Mouse (Mus musculus) lung, postnatal 14 days (tissue): Measurements from ENCODE around the gene Metap2.
"Not testable (repeated sequence)": the region's sequence is repeated elsewhere in the genome, so short reads cannot be mapped to it uniquely, and the experiment has no call there.

Source experiments
- DNase-seq: peaks from one replicate; pipeline ENCODE4 v3.0.0; 2021

The Metap2 gene

GRCm38 (mm10) chr10:93834394-93834745 lies 62.5 kb downstream of the Metap2 start:
- DNase-seq = no peak

- peak; percentile 66 for DNase-seq
These were observed 63.0 kb downstream of the Metap2 start for GRCm38 (mm10) chr10:93833699-93834393.

DNA sequence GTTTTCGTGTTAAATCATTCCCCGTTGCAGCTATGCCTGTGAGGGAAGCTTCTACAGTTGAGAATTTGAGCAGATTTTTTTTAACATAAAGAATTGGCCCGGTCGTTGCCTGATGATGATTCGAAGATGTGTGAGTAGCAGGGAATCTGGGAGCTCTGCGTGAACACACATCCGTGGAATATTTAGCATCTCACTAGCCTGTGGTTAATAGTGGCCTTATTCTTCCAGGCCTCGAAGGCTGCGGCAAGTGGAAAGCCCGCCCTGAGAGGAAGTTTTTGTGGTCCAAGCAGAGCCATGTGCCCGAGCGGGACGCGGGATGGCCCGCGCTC lies 63.6 kb downstream of the Metap2 start:
- DNase-seq = no peak

GRCm38 (mm10) chr10:93832811-93833210 lies 64.1 kb downstream of the Metap2 start:
- DNase-seq = no peak

DNA sequence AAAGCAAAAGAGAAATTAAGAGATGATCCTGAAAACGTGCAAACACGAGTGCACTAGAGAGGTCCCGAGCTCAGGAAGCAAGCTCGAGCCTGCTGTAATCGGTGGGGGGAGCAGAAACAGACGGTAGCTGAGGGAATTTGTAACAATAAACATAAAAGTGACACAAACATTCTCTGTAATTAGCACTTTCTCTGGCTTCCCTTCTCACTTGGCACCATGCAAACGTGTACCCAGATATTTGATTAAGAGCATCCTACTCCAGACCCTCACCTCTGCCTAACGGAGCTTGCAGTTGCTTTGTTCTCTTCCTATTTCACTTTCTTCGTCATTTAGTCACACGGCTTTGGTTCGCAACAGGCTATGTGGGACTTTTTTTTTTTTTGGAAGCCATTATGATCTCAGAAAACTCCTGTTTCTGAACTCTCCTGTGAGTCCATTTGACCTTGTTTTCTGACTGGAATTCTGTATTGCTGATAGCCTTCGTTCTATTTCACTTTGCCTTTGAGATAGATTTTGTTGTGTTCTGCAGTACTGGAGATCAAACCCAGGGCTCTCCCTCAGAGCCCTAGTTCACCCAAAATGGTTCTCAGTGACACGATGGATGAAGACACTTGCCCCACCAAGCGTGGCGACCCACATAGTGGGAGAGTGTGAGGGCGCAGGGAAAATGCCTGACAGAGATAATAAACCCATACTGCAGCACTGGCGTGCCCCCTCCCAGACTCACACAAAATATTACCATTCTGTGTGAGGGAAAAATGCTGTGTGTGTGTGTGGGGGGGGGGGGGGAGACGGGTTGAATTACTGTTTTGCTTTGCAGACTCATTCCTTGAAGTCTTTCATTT lies 64.9 kb downstream of the Metap2 start:
- DNase-seq = no peak

- DNase-seq = no peak
These were observed 65.8 kb downstream of the Metap2 start, which contains the start of gene Usp44 for GRCm38 (mm10) chr10:93830931-93831729. TSS of gene Usp44 (plus strand) at chr10:93831555.

- no peak for DNase-seq
These were observed 66.7 kb downstream of the Metap2 start for GRCm38 (mm10) chr10:93829898-93830831.

- DNase-seq = peak; percentile 82
These were observed 78.2 kb downstream of the Metap2 start for GRCm38 (mm10) chr10:93818661-93819060.

DNA sequence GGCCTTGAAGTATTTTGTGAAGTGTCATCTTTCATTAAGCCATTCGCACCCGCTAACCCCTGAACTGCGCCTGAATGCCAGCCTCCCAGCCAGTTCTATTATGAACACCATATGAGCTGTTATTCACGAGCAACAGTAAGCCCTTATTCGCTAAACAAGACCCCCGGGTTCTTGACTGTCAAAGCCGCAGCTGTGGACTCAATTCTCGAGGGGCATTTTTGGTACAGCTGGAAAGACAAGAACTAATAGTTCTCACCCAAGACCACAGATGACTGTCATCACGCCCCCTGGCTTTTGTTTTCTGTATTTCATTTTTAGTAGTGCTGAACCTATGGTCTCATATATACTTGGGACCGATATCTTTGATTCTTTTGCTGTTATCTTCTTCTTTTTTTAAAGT lies 83.1 kb downstream of the Metap2 start:
- DNase-seq = no peak

- peak; percentile 85 for DNase-seq
These were observed 84.0 kb downstream of the Metap2 start for GRCm38 (mm10) chr10:93812774-93813415.

DNA sequence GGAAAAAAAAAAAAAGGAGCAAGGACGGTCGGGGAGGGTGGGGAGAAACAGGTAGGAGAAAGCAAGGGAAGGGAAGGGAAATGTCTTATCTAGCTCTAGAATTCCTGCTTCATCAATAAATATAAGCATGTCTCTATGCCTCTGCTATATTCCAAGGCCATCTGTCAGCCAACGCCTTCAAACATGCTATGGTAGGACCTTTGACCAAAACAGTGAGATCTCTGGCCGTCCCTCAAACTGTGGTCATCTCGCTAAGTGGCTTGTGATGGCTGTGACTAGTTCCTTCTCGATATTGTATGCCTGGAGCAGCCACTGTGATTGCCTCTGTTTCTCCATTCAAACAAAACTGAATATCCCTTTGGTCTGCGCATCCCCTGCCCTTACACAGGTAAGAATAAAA lies 84.8 kb downstream of the Metap2 start:
- peak; percentile 47 for DNase-seq

- DNase-seq = no peak
These were observed 86.2 kb downstream of the Metap2 start for GRCm38 (mm10) chr10:93810590-93811185.

GRCm38 (mm10) chr10:93809438-93809837 lies 87.5 kb downstream of the Metap2 start:
- DNase-seq = not testable (repeated sequence)
